Mouse (Mus musculus) liver, embryonic 11.5 days (tissue): ENCODE results near the gene Cdk17. TPM values are rescaled to one million over a fixed set of nuclear protein-coding genes. Genes with fewer than 3 reads are reported as not detected.

Source experiments
- ATAC-seq: fragments of 200-750 bp; cut with Nextera tagmentation; replicated peaks from 2 replicates; pipeline ENCODE4 v1.8.0; 2017; ENCODE audit warnings: moderate number of reproducible peaks, mild to moderate bottlenecking, moderate TSS enrichment, moderate library complexity; ENCODE audit not compliant: low FRiP score
- DNase-seq: peaks from one replicate; pipeline ENCODE4 v3.0.0-alpha.2; 2017; ENCODE audit warnings: low spot score
- H3K27ac ChIP-seq: fragments of 300-500 bp; sonication (generic); 2 replicates; pipeline ENCODE4 v1.5.1; 2014; ENCODE audit warnings: mild to moderate bottlenecking, low read depth, low read length, control low read depth
- H3K27me3 ChIP-seq: fragments of 300-500 bp; sonication (generic); replicated peaks from 2 replicates; pipeline ENCODE4 v1.6.1; 2014; ENCODE audit warnings: low read length, mixed read lengths; ENCODE audit not compliant: control insufficient read depth, insufficient read depth
- H3K36me3 ChIP-seq: fragments of 300-500 bp; sonication (generic); 2 replicates; pipeline ENCODE4 v1.6.1; 2014; ENCODE audit warnings: mild to moderate bottlenecking, low read length, moderate library complexity, mixed read lengths; ENCODE audit not compliant: control insufficient read depth, insufficient read depth
- H3K4me1 ChIP-seq: fragments of 300-500 bp; sonication (generic); replicated peaks from 2 replicates; pipeline ENCODE4 v1.6.1; 2014; ENCODE audit warnings: low read length, mixed read lengths; ENCODE audit not compliant: control insufficient read depth, insufficient read depth
- H3K4me2 ChIP-seq: fragments of 300-500 bp; sonication (generic); 2 replicates; pipeline ENCODE4 v1.6.1; 2014; ENCODE audit warnings: mild to moderate bottlenecking, control low read depth, moderate library complexity
- H3K4me3 ChIP-seq: fragments of 300-500 bp; sonication (generic); 2 replicates; pipeline ENCODE4 v1.5.1; 2014; ENCODE audit warnings: low read depth, low read length, control low read depth
- H3K9ac ChIP-seq: fragments of 300-500 bp; sonication (generic); 2 replicates; pipeline ENCODE4 v1.6.1; 2014; ENCODE audit warnings: low read depth, low read length, control low read depth
- H3K9me3 ChIP-seq: fragments of 300-500 bp; sonication (generic); 2 replicates; pipeline ENCODE4 v1.6.1; 2016; ENCODE audit warnings: low read length, inconsistent platforms, mixed read lengths; ENCODE audit not compliant: control insufficient read depth
- WGBS: fragments of 180-500 bp; shearing (Covaris S2); extraction: QIAGEN DNeasy Blood & Tissue Kit; methylation state at CpG from one replicate; pipeline ENCODE4 v1.1.7; 2014; 5-methylcytosine and 5-hydroxymethylcytosine counted together
- polyA plus RNA-seq: library from polyadenylated mRNA; unstranded; fragments of >200 nt; fragmentation: Nextera tagmentation; extraction: Ambion mirVana; gene quantifications from 2 replicates; pipeline ENCODE4 v1.2.1, GENCODE M21; 2014

The Cdk17 gene
- polyA plus RNA-seq, 1 experiment from 2014 or later = 23.1 TPM

GRCm38 (mm10) chr10:93248416-93248815, 87.7 kb downstream of the Cdk17 start:
- WGBS = 90% methylated on average over 8 of the region's 8 CpGs
- no peaks in the 10 kb centered on the region for H3K9me3 ChIP-seq
- no peak overlapping the region for H3K4me3 ChIP-seq
- H3K27ac ChIP-seq = no peak overlapping the region
- H3K9ac ChIP-seq = no peak overlapping the region
- no peaks in the 10 kb centered on the region for H3K4me1 ChIP-seq
- no peak overlapping the region for H3K4me2 ChIP-seq
- no peaks in the 10 kb centered on the region for H3K27me3 ChIP-seq
- ATAC-seq (no peak), DNase-seq (no peak)
- peaks cover 9% of the 10 kb centered on the region; the same call in 1 of the 2 replicates for H3K36me3 ChIP-seq

GRCm38 (mm10) chr10:93249901-93250300, 89.2 kb downstream of the Cdk17 start:
- H3K4me1 ChIP-seq = no peaks in the 10 kb centered on the region
- no peak for DNase-seq

GRCm38 (mm10) chr10:93250436-93251317, 90.0 kb downstream of the Cdk17 start:
- WGBS = 78% methylated on average over 24 of the region's 24 CpGs
- H3K9ac ChIP-seq = no peak overlapping the region
- ATAC-seq (no peak), DNase-seq (no peak)
- no peaks in the 10 kb centered on the region for H3K27me3 ChIP-seq
- H3K4me1 ChIP-seq = no peaks in the 10 kb centered on the region
- no peak overlapping the region for H3K4me3 ChIP-seq
- H3K27ac ChIP-seq = no peak overlapping the region
- no peak overlapping the region for H3K4me2 ChIP-seq
- H3K9me3 ChIP-seq = no peaks in the 10 kb centered on the region
- H3K36me3 ChIP-seq = peaks cover 9% of the 10 kb centered on the region; the same call in 1 of the 2 replicates

More at GRCm38 (mm10) chr10:93249901-93250300, 89.2 kb downstream of the Cdk17 start:
- Histone ChIP-seq H3K4me3 (no peak overlapping the region), H3K36me3 (peaks cover 9% of the 10 kb centered on the region; the same call in 1 of the 2 replicates), H3K9me3 (no peaks in the 10 kb centered on the region), H3K9ac (no peak overlapping the region), H3K4me2 (no peak overlapping the region), H3K27ac (no peak overlapping the region), H3K27me3 (no peaks in the 10 kb centered on the region)
- 76% methylated on average over 7 of the region's 7 CpGs for WGBS
- no peak for ATAC-seq

- DNase-seq = no peak
- no peak overlapping the region for H3K4me3 ChIP-seq
- no peak for ATAC-seq
- no peaks in the 10 kb centered on the region for H3K4me1 ChIP-seq
- H3K4me2 ChIP-seq = no peak overlapping the region
- WGBS = 87% methylated on average over 8 of the region's 8 CpGs
- H3K9ac ChIP-seq = no peak overlapping the region
- H3K9me3 ChIP-seq = no peaks in the 10 kb centered on the region
- H3K27ac ChIP-seq = no peak overlapping the region
- no peaks in the 10 kb centered on the region for H3K27me3 ChIP-seq
- H3K36me3 ChIP-seq = peaks cover 9% of the 10 kb centered on the region; the same call in 1 of the 2 replicates
Measured at GRCm38 (mm10) chr10:93251426-93251825, 90.8 kb downstream of the Cdk17 start.

GRCm38 (mm10) chr10:93252661-93253060, 92.0 kb downstream of the Cdk17 start:
- WGBS = 86% methylated on average over 2 of the region's 2 CpGs
- H3K36me3 ChIP-seq = peaks cover 6% of the 10 kb centered on the region; the same call in 1 of the 2 replicates
- no peak overlapping the region for H3K4me2 ChIP-seq

GRCm38 (mm10) chr10:93253156-93253555, 92.5 kb downstream of the Cdk17 start:
- no peak overlapping the region for H3K4me3 ChIP-seq
- no peaks in the 10 kb centered on the region for H3K9me3 ChIP-seq
- 0 out of 2 replicates have a peak, but pooled peaks cover 2% of the 10 kb centered on the region for H3K36me3 ChIP-seq
- no peak for ATAC-seq
- no peak overlapping the region for H3K4me2 ChIP-seq
- H3K9ac ChIP-seq = no peak overlapping the region
- H3K27me3 ChIP-seq = no peaks in the 10 kb centered on the region
- H3K27ac ChIP-seq = no peak overlapping the region
- no peak for DNase-seq
- WGBS = 83% methylated on average over 6 of the region's 6 CpGs
- no peaks in the 10 kb centered on the region for H3K4me1 ChIP-seq

More at GRCm38 (mm10) chr10:93252661-93253060, 92.0 kb downstream of the Cdk17 start:
- H3K4me1 ChIP-seq = no peaks in the 10 kb centered on the region
- no peak overlapping the region for H3K27ac ChIP-seq
- H3K27me3 ChIP-seq = no peaks in the 10 kb centered on the region
- no peak overlapping the region for H3K4me3 ChIP-seq
- H3K9me3 ChIP-seq = no peaks in the 10 kb centered on the region
- ATAC-seq (no peak), DNase-seq (no peak)
- no peak overlapping the region for H3K9ac ChIP-seq

GRCm38 (mm10) chr10:93255294-93255693, 94.6 kb downstream of the Cdk17 start:
- 66% methylated on average over 13 of the region's 13 CpGs for WGBS
- ATAC-seq (no peak), DNase-seq (no peak)
- no peak overlapping the region for H3K4me2 ChIP-seq
- H3K9ac ChIP-seq = no peak overlapping the region
- H3K27me3 ChIP-seq = no peaks in the 10 kb centered on the region
- H3K4me1 ChIP-seq = no peaks in the 10 kb centered on the region
- 0 out of 2 replicates have a peak overlapping the region, but pooled peaks have one; percentile 21 for H3K27ac ChIP-seq
- H3K9me3 ChIP-seq = no peaks in the 10 kb centered on the region
- H3K36me3 ChIP-seq = peaks cover 3% of the 10 kb centered on the region; the same call in 1 of the 2 replicates
- H3K4me3 ChIP-seq = no peak overlapping the region

- no peak for ATAC-seq
- Histone ChIP-seq H3K27me3 (no peaks in the 10 kb centered on the region), H3K4me1 (peaks cover 9% of the 10 kb centered on the region; the same call in 1 of the 2 replicates), H3K4me3 (no peak overlapping the region), H3K27ac (no peak overlapping the region), H3K36me3 (peaks cover 5% of the 10 kb centered on the region; the same call in 1 of the 2 replicates), H3K9ac (no peak overlapping the region), H3K9me3 (no peaks in the 10 kb centered on the region), H3K4me2 (no peak overlapping the region)
- 79% methylated on average over 5 of the region's 5 CpGs for WGBS
- no peak for DNase-seq
Measured at GRCm38 (mm10) chr10:93259826-93260225, 99.2 kb downstream of the Cdk17 start.
